8 mouse cellular contexts compared by ENCODE assay signal in the genomic region with DNA sequence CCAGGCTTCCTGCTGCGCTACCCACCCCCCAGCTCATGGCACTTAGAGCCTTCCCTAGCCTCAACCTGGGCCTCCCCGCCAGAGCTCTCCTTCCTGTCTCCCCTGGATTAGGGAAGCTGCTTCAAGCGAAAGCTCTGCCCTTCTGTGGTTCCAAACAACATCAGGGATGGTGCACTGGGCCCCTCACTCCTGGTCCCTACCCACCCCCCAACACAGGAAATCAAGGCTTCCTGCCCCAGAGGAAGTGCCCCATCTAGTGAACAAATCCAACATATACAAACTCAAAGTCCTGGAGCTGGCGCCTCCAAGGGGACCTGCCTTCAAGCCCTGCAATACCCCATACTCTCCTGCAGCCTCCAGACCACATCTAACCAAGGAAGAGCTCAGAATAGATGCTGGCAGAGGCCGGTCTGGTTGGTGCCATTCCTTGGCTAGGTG. TPM values are rescaled to one million over a fixed set of nuclear protein-coding genes. Genes with fewer than 3 reads are reported as not detected.
DNase-seq lines count a peak whose midpoint lies in the region; ATAC-seq and TF ChIP-seq lines count a peak whose summit lies in the region.

No protein-coding gene starts in this region.

- 53% methylated on average over 5 of the region's 5 CpGs for WGBS in intestine, embryonic 14.5 days
- WGBS in lung, postnatal 0 days: 55% methylated on average over 5 of the region's 5 CpGs

- peak; percentile 37 for DNase-seq in embryo, embryonic 11 days
- no peak for DNase-seq in embryo, embryonic 10.5 days (ENCODE audit: low spot score)
- DNase-seq in intestine, embryonic 14.5 days (ENCODE audit: low spot score): no peak
- peak; percentile 72 for DNase-seq in lung, postnatal 0 days (ENCODE audit: low spot score)
- peak; percentile 63 for DNase-seq in thymus, postnatal 4 days
- DNase-seq in c-Kit-positive CD71-positive TER-119-positive erythroid progenitor cells, embryonic 14.5 days (ENCODE audit: low spot score): no peak
- no peak for DNase-seq in adrenal gland, adult 8-10 months

- no peaks in the 10 kb centered on the region for H3K27me3 ChIP-seq in intestine, embryonic 14.5 days (replicated peaks; ENCODE audit: control insufficient read depth, insufficient read depth, low read length)
- no peaks in the 10 kb centered on the region for H3K27me3 ChIP-seq in lung, postnatal 0 days (replicated peaks; ENCODE audit: insufficient read depth, low read length)

- peak; percentile 89 for TF ChIP-seq EP300 in lung, postnatal 0 days (IDR thresholded peaks at IDR 0.05)

- no peak for TF ChIP-seq POLR2A in embryonic fibroblast, embryonic 13.5 days (IDR thresholded peaks at IDR 0.05; ENCODE audit: low read depth, low read length)

- no peaks in the 10 kb centered on the region for H3K9me3 ChIP-seq in intestine, embryonic 14.5 days (ENCODE audit: control insufficient read depth, low read length)
- H3K9me3 ChIP-seq in lung, postnatal 0 days (ENCODE audit: low read length): no peaks in the 10 kb centered on the region

- H3K4me1 ChIP-seq in embryonic fibroblast, embryonic 13.5 days (ENCODE audit: control insufficient read depth, insufficient read depth, low read length): peaks cover 33% of the 10 kb centered on the region
- H3K4me1 ChIP-seq in intestine, embryonic 14.5 days (replicated peaks; ENCODE audit: control insufficient read depth, insufficient read depth, low read length): peaks cover 69% of the 10 kb centered on the region
- H3K4me1 ChIP-seq in lung, postnatal 0 days (ENCODE audit: insufficient read depth, low read depth, low read length): peaks cover 56% of the 10 kb centered on the region

- H3K4me3 ChIP-seq in embryonic fibroblast, embryonic 13.5 days (ENCODE audit: insufficient read depth, low read length): peak overlapping the region; percentile 97
- peak overlapping the region; percentile 71; the same call in 1 of the 2 replicates for H3K4me3 ChIP-seq in intestine, embryonic 14.5 days (ENCODE audit: low read depth, low read length)
- H3K4me3 ChIP-seq in lung, postnatal 0 days (ENCODE audit: low read depth, low read length): peak overlapping the region; percentile 95

- no peak for TF ChIP-seq CTCF in embryonic fibroblast, embryonic 13.5 days (IDR thresholded peaks at IDR 0.05; ENCODE audit: borderline replicate concordance, insufficient read depth, low read length)
- TF ChIP-seq CTCF in lung, postnatal 0 days (IDR thresholded peaks at IDR 0.05): peak; percentile 56

- H3K36me3 ChIP-seq in intestine, embryonic 14.5 days (ENCODE audit: control insufficient read depth, insufficient read depth, low read length): peaks cover 2% of the 10 kb centered on the region; the same call in 1 of the 2 replicates
- no peaks in the 10 kb centered on the region for H3K36me3 ChIP-seq in lung, postnatal 0 days (ENCODE audit: insufficient read depth, low read length)

- no peak for ATAC-seq in intestine, embryonic 14.5 days (replicated peaks; ENCODE audit: low FRiP score, low TSS enrichment, low read depth)
- ATAC-seq in lung, postnatal 0 days: peak; percentile 10; the same call in 1 of the 2 replicates

- peak overlapping the region; percentile 36 for H3K27ac ChIP-seq in embryonic fibroblast, embryonic 13.5 days (ENCODE audit: insufficient read depth, low read length)
- peak overlapping the region; percentile 47 for H3K27ac ChIP-seq in intestine, embryonic 14.5 days (ENCODE audit: low read depth)
- peak overlapping the region; percentile 99 for H3K27ac ChIP-seq in lung, postnatal 0 days (ENCODE audit: low read length)

- H3K4me2 ChIP-seq in intestine, embryonic 14.5 days (ENCODE audit: low read length): peak overlapping the region; percentile 55
- H3K4me2 ChIP-seq in lung, postnatal 0 days (replicated peaks; ENCODE audit: low read depth, low read length): peak overlapping the region; percentile 69

- no peak overlapping the region for H3K9ac ChIP-seq in intestine, embryonic 14.5 days (ENCODE audit: low read length)
- H3K9ac ChIP-seq in lung, postnatal 0 days (replicated peaks; ENCODE audit: low read depth): peak overlapping the region; percentile 95

RNA-seq across cellular contexts. Expression of gene Hdac7, which starts 15.4 kb away (rescaled TPM):
- 51.8 and 60.1 TPM in 2 replicates for polyA plus RNA-seq in embryonic fibroblast, embryonic 13.5 days (2011; ENCODE audit: insufficient read length, low read depth, missing spikeins)
- polyA plus RNA-seq in intestine, embryonic 14.5 days (2014; fragmentation: Nextera tagmentation; extraction: Ambion mirVana): 28.3 and 30.2 TPM in 2 replicates
- 43.2 and 52.1 TPM in 2 replicates for polyA plus RNA-seq in lung, postnatal 0 days (2015; fragmentation: Nextera tagmentation; extraction: Ambion mirVana)
- 100 to 1,000 TPM in 2 of 4 experiments, 10 to 100 TPM in 2; 86.1 to 106 (median 96.2) TPM for total RNA-seq in adrenal gland, adult 8-10 months (2022)

RNA-seq across cellular contexts. Expression of gene Slc48a1, which starts 50.6 kb away (rescaled TPM):
- polyA plus RNA-seq in embryonic fibroblast, embryonic 13.5 days (2011; ENCODE audit: insufficient read length, low read depth, missing spikeins): 136 and 167 TPM in 2 replicates
- 22.5 and 26.7 TPM in 2 replicates for polyA plus RNA-seq in intestine, embryonic 14.5 days (2014; fragmentation: Nextera tagmentation; extraction: Ambion mirVana)
- 69.5 and 75.7 TPM in 2 replicates for polyA plus RNA-seq in lung, postnatal 0 days (2015; fragmentation: Nextera tagmentation; extraction: Ambion mirVana)
- total RNA-seq in adrenal gland, adult 8-10 months (2022): 100 to 1,000 TPM; 120 to 216 (median 160) TPM

Comparison
In these comparisons a context has a peak if more than half of its experiments do, and no peak if none do; other contexts are left out.
1. DNase-seq: peak in embryo, embryonic 11 days (single experiment), lung, postnatal 0 days (single experiment) and thymus, postnatal 4 days (single experiment); none in embryo, embryonic 10.5 days (single experiment), intestine, embryonic 14.5 days (single experiment), c-Kit-positive CD71-positive TER-119-positive erythroid progenitor cells, embryonic 14.5 days (single experiment) and adrenal gland, adult 8-10 months (single experiment).
2. H3K27ac ChIP-seq: peak in every context shown above with its lines; median percentile 99 in lung, postnatal 0 days; 47 in intestine, embryonic 14.5 days; 36 in embryonic fibroblast, embryonic 13.5 days.
3. Peak in every context shown above with its lines, with median percentiles within 50 percentile points of each other: H3K4me3 ChIP-seq.